Mouse (Mus musculus) left cerebral cortex, adult 18-20 months (tissue): ENCODE data around the gene Ccdc89. TPM values are rescaled to one million over a fixed set of nuclear protein-coding genes. Genes with fewer than 3 reads are reported as not detected.

Source experiments
- DNase-seq, 2 experiments: peaks; one replicate each; pipeline ENCODE4 v3.0.0; 2021 to 2022; ENCODE audit warnings: low spot score in 2 of 2, mixed read lengths in 1 of 2
- long read RNA-seq, 2 experiments: library from polyadenylated mRNA; stranded (forward); transcript quantifications; one replicate each; pipeline ENCODE4 v2.0.0; 2021
- total RNA-seq, 2 experiments: library from RNA; stranded (reverse); gene quantifications; 2 replicates each; pipeline ENCODE4 v1.2.3; 2021

Ccdc89 gene
- 1 to 10 TPM in 1 of 2 experiments, under 1 TPM in 1; 0.91 to 1.1 TPM for total RNA-seq
- long read RNA-seq, experiment 1, partial matches to known transcripts: 0 of 1 reads
- long read RNA-seq, experiment 1, other reads (novel, unspliced or antisense): 0 of 1 reads
- long read RNA-seq, experiment 2: 0 reads

DNA sequence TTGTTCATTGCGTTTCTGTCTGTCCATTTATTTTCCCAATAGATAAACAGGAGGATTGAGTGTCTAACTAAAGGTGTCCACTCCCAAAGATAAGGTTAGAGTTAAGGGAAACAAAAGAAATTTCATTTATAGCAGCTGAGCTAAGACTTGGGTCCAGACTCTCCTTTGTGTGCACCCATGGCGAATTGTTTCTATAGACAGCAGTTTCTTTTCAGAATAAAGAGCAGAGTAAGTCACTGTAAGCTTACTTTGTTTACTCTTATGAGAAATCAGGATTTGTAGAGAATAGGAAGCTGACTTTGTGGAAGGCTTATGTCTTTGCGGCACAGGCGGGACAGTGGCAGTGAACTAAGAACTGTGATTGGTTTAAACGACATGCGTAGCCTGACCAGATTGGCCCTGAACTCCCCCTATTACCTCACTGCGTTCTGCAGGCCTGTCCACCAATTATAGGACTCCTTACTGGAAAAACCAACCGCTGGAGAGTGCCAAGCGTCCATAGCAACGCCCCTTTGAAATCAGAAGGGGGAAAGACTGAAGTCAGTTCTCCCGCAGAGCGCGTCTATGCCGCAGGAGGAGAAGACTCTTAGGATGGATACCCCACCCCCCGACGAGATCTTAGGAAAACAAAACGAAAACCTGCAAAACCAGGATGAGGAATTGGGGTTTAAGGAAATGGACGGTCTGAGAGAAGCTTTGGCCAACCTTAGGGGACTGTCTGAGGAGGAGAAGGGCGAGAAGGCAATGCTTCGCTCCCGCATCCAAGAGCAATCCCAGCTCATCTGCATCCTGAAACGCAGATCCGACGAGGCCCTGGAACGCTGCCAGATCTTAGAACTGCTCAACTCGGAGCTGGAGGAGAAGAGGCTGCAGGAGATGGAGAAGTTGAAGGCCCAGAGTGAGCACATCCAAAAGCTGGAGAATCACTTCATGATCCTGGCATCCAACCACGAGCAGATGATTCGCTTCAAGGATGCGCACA, at the start of gene Ccdc89:
TSS of gene Ccdc89 (plus strand) at position 558 of the 982 bp plus-strand sequence.
- peak; percentile 71 to 74 for DNase-seq

DNA sequence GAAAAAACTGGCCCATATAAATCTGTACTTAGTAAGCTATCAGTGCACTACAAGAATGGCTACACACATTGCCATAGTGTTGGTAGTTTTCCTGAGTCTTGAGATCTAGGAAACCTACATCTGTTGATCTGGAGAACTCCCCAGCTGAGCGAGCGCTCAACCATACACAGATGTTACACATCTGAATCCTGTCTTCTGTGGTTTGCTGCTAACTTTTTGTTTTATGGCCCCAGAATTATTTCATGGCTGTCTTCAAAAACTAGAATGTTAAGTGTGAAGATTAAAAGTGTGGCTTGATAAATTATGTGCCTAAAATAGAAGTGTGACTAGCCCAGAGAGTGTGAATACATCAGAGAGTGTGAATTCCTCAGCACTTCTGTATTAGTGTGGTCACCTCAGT, 42.0 kb upstream of the Ccdc89 start:
- no peak for DNase-seq

DNA sequence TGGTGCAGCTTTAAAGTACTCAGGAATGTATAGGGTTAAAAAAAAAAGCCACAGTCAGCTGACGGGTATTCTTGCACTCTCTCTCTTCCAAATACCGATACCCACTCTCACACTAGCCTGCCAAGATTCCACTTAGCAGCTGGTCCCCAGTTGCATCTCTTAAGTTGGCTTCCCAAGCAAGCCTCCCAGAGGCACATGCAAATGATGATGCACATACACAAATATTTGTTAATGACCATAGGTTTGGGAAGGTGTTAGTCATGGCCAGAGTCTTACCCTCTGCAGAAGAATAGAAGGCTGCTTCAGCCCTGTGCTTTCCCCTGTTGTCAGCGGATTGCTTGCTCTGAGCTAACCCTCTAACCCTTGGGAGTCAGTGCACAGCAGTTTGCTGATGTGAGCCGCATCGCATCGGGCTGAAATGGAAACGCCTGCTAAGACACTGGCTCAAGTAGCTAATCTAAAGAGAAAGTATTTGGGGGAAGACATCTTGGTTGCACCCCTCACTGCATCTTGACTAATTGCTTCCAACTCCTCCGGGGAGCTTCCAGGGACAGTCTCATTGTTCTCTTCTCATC, 39.4 kb upstream of the Ccdc89 start:
- DNase-seq: peak; percentile 61 to 65

DNA sequence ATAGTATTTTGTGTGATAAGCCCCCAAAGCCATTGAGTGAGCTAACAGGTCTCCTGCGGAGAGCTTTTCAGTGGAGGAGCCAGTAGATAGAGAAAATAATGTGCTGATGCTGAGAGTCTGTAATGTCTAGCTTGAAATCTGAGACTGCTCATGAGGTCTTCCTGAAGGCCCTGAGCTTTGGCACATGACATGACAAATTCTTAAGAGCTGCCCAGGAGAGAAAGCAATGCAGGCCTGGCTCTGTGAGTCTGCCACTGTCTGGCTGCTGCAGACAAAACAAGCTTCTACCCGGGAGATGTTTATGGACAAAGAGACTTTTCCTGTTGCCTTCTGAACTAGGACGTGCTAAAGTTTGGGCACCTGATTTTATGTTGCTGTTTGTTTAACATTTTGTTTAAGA, 36.6 kb upstream of the Ccdc89 start:
- DNase-seq: no peak

DNA sequence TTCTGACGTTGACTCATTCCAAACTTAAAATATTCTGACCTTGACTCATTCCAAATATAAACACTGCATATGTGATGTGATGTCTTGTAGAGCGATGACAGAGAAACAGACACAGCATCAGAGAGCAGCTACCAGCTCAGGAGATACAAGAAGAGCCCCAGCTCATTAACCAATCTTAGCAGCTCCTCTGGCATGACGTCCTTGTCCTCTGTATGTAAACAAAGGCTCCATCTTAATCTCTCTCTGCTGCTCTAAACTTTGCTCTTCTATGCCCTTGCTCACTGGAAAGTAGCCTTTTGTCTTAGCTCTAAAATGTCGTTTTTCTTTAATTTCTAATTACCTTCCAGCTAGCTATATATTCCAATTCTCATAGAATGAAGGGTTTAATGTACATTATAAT, 31.3 kb upstream of the Ccdc89 start:
- DNase-seq: no peak

DNA sequence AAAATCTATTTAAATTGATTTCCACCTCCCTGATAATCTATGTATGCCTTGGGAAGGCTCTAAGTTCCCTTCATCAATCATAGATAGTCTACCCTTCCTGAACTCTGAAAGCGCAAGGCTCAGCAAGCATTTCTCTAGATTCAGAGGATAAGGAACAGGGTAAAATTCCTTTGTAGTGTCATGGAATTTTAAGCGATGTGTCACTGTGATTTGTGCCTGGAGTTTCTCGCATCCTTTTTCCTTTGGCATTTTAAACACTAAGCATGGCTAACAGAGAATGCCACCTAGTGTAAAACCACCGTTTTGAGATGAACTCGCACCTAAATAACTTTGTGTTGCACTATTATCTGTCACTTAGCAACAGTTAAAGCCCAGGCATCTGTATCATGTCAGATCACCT, 30.4 kb upstream of the Ccdc89 start:
- no peak for DNase-seq

DNA sequence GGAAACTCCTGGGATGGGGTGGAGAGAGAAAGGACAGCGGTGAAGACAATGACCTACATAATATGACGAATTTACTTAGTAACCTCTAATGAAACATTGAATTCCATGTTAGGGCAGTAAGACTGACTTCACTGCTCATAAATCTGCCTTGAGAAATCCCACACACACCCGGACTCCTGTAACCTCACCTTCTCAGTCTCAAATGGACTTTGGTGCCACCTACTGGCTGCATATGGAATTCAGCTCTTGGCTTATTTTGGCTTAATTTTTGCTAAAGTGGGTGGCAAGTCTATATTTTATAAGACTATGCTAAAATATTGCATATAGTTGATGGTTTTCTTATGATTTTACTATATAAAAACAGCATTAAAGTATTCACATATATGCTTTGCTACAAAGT, 16.4 kb upstream of the Ccdc89 start:
- peak; percentile 67 to 75 for DNase-seq

DNA sequence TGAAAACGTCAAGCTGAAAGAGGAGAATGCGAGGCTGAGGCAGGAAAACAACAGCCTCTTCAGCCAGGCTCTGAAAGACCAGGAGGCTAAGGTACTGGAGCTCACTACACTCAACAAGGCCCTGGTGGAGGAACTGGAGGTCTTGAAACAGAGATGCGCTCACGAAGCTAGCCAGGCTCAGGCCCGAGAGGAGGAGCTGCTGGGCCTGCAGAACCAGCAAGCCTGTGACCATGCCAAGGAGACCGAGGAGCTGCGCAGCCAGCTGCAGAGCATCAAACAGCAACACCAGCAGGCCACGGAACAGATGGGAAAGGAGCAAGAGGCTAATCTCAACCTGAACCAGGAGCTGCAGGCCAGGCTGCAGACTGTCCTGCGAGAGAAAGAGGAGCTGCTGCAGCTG, 629 bp downstream of the Ccdc89 start:
- DNase-seq: no peak

DNA sequence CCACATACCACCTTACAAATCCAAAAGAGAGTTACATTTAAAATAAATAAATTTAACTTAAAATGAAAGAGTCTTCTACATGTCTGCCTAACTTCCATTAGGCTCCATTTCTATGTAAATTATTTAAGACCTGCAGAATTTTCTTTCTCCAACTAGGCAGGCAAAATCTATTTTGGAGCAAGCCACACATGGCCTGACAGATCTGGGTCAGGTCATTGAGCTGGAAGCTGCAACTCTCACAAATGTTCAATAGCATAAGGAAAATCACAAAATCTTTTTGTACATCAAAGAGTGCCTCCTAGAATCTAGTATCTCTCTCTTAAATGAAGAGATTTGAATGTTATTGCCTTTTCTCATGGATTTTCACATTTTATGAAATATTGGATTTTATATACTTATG, 5.8 kb downstream of the Ccdc89 start:
- DNase-seq: no peak

DNA sequence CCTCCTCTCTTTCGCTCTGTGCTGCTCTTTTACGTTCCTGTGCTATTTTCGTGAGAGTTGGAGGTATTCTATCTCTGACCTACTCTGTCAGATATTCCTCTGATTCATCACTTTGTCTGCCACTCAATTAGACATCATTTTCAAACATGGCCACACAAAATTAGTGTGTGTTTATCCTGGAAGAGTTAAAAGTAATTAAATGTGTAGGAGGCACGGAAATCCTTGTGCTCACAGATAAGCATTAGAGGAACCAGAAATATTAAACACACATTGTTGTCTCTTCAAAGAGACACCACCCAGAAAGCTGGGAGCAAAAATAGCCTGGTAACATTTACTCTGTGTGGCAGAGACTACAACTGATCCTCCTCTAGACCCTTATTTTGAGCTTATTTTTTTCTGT, 13.7 kb downstream of the Ccdc89 start:
- DNase-seq: no peak

DNA sequence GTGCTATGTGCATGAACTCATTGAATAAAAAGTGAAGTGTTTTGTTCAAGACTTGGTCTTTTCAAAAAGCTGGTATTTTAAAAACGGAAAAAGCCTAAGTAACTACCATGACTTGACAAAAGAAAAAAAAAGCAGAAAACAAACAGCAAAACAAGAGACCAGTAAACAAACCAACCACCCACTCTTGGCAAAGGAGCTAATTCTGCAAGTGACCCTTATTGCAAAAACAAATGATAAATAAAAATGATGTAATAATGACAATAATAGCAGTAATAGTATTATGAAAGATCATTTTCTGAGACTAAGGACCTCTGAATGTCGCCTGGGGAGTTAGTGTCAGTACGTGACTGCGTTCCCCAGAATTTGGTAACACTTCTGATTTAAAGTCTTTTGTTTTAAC, 15.7 kb downstream of the Ccdc89 start:
- DNase-seq: no peak

DNA sequence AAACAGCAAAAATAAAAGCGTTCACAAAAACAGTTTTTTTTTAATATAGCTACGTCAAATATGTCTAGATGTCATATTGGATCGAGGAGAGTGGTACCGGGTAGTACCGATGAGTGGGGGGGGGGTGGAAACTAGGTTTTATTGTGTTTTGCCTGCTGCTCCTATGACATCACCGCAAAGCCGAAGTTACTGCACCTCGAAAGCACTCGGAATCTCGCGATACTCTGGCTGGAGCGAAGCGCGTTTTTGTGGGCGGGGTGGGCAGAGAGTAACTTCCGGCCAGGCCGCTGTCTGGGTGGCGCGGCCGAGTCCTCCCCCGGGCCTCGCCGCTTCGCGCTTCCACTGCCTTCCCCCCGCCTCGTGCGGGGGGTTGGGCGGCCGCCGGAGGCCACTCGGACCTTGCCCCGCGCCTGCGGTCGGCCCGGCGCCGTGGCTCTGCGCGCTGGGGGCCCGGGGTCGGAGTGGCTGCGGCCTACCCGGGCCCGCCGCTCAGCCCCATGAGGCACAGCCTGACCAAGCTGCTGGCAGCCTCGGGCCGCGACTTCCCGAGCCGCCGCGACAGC, 16.2 kb downstream of the Ccdc89 start, which contains the start of gene Crebzf:
TSS of gene Crebzf (plus strand) at position 212 of the 563 bp plus-strand sequence.
- peak; percentile 92 to 96 for DNase-seq

DNA sequence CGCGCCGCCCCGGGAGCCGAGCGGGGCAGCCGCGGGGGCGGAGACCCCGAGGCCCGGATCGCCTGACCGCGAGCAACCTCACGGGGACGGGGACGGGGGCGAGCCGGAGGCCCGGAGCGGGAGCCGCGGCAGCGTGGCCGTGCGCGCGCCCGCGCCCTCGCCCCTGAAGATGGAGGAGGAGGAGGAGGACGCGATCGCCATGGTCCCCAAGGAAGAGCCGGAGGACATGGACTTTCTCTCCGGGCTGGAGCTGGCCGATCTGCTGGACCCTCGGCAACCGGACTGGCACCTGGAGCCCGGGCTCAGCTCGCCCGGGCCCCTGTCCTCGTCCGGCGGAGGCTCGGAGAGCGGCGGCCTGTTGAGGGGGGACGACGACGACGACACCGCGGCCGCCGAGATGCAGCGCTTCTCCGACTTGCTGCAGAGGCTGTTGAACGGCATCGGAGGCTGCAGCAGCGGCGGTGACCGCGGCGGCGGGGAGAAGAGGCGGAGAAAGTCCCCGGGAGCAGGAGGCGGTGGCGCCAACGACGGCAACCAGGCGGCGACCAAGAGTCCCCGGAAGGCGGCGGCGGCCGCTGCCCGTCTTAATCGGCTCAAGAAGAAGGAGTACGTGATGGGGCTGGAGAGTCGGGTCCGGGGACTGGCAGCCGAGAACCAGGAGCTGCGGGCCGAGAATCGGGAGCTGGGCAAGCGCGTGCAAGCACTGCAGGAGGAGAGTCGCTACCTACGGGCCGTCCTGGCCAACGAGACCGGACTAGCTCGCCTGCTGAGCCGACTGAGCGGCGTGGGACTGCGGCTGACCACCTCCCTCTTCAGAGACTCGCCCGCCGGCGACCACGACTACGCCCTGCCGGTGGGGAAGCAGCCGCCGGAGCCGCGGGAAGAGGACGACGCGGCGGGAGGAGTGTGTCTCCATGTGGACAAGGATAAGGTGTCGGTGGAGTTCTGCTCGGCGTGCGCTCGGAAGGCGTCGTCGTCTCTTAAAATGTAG, 17.0 kb downstream of the Ccdc89 start:
- DNase-seq: peak; percentile 60 to 72

DNA sequence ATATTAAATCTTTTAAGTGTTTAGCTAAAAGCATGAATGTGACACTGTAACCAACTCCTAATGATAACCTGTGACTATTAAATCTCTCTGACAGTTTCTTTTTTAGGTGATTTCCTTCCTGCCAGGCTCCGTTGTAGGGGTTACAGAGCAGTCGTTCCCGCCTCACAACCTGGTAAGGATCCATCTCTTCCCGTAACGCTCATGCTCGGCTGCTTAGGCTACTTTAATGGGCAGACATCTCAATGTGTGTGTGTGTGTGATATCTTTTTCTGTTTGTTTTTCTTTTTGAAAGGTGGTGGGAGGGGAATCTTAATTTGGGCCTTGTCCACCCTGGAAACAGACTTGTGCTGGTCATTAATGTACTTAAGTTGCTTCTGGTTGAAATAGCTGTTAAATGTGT, 17.8 kb downstream of the Ccdc89 start:
- DNase-seq: no peak

DNA sequence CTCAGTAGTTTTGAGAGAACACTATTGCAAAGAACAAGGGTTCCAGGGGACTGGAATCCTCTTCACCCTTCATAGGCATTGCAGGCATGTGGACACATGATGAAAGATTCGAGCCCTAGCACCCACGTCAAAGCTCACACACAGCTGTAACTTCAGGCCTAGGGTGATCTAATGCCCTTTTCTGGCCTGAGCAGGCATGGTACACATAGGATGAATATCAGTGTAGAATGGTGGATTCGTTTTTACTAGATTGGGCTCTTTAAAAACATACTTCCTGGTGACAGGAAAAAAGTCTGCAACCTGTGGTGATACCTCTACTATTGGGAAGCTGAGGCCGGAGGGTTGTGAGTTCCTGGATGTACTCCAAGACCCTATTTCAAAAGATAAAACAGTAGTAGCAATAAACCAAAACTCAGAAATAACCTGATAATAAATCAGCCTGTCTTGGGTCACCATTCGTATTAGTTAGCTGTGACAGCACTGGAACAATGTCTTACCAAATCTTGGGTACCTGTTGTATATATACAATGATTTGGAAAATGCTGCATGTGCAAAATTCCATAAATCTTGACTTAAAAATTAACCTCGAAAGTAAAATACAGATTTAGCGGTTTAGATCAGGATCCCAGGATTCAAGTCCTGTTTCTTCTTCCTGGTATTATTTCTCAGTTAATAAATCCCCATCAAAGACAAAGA, 29.9 kb downstream of the Ccdc89 start:
- no peak for DNase-seq

DNA sequence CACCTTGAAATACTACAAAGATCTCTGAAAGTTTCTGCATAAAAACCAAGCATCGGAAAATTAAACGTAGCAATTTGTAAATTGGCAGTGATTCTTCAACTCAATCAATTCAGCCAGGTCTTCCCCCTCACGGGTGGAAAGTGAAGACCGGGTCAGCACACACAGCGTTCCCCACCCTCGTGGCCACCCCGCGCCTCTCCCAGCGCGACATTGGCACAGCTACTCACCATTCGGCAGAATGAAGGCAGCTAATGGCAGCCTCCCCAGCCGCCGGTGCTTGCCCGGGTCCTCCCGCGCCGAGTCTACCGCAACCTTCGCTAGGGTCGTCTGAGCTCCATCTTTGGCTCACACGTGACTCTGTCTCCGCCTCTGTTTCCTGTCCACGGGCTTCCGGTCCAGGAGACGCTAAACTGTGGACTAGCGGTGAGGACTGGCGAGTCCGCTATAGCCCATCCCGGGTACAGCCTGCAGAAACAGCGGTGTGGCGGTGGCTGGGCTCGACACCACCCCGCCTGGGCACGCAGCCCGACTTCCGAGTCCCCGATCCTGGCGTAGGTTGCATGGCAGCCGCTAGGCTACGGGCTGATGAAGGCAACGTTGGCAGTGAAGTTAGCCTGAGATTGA, 30.6 kb downstream of the Ccdc89 start, which contains the start of gene Tmem126a:
TSS of gene Tmem126a (minus strand) at position 385 of the 624 bp plus-strand sequence.
- DNase-seq: peak; percentile 76 to 87

DNA sequence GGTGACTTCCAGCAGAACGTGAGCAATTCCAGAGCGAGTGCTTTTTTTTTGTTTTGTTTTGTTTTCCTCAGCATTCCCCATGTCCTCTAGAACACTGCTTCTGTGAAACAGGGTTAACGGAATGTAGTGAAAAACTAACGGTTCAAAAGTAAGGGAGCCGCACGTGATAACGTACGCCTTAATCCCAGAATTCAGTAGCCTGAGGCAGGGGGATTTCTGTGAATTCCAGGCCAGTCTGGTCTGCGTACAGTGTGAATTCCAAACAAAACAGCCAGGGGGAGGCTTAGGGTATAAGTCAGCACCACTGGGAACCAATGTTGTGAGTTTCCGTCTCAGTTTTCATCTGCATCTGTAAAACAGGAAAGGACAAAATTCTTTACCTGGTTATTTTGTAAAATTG, 31.1 kb downstream of the Ccdc89 start:
- DNase-seq: no peak

DNA sequence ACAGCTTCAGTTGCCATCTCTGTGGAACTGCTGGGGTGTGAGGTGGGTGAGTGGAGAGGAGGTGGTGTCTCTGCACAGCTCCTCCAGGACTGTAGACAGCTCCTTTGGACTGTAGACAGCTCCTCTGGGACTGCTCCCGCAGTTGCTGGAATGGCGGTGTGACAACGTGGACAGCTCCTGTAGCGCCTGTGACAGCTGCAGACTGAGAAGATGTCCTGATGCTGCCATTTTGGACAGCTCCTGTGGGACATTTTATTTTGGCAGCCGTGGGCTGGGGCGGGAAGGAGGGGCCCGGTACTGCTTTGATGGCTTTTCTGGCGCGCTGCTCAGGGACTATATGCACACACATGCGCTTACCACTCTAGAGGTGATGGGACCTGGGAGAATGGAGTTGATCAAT, 34.0 kb downstream of the Ccdc89 start:
- DNase-seq: no peak

DNA sequence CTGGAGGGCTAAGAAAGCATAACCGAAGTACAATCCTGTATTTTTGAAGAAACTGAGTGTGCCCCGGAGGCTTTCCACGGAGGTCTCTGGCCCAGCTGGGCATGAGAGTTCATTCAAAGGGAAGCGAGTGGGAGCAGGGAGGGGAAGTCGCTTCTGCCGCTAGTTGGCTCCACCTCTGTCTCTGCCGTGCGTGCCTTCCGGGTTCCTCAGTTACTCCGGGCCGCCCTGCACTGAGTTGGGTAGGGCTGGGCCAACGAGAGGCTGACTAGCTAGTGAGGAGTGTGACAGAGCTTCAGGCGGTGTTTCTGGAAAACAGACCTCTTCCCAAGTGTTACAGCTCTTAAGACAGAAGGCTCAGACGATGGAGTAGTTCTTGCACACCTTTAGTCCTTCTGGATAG, 34.6 kb downstream of the Ccdc89 start:
- no peak for DNase-seq
